Mouse (Mus musculus): ENCODE results near the gene Syne1. TPM values are rescaled to one million over a fixed set of nuclear protein-coding genes. Genes with fewer than 3 reads are reported as not detected.

Syne1 gene
- polyA plus RNA-seq, 1 experiment from 2014 or later: 17.5 TPM

DNA sequence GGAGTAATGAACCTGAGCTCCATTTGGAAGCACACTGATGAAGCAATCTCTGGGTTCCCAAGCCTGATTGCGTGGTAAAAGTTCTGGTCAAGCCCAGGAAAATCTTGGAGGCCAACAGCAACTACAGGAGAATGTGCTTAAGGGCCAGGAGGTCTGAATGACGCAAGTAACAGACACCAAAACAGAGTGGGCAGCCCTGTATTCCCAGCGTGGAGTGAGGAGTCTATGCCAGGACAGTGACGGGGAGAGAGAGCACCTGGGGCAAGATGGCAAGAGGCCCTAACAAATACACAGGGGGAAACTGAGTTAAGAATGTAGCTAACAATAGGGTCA is 411.4 kb downstream of the Syne1 start:
- Histone ChIP-seq H3K4me1 (no peaks in the 10 kb centered on the region), H3K27ac (no peak overlapping the region), H3K9ac (no peak overlapping the region), H3K9me3 (no peaks in the 10 kb centered on the region), H3K36me3 (replicated peaks) (no peaks in the 10 kb centered on the region; the same call in 1 of the 2 replicates), H3K27me3 (replicated peaks) (no peaks in the 10 kb centered on the region), H3K4me3 (no peak overlapping the region), H3K4me2 (no peak overlapping the region)
- WGBS: 85% methylated on average over 4 of the region's 4 CpGs
- no peak for ATAC-seq (replicated peaks)

DNA sequence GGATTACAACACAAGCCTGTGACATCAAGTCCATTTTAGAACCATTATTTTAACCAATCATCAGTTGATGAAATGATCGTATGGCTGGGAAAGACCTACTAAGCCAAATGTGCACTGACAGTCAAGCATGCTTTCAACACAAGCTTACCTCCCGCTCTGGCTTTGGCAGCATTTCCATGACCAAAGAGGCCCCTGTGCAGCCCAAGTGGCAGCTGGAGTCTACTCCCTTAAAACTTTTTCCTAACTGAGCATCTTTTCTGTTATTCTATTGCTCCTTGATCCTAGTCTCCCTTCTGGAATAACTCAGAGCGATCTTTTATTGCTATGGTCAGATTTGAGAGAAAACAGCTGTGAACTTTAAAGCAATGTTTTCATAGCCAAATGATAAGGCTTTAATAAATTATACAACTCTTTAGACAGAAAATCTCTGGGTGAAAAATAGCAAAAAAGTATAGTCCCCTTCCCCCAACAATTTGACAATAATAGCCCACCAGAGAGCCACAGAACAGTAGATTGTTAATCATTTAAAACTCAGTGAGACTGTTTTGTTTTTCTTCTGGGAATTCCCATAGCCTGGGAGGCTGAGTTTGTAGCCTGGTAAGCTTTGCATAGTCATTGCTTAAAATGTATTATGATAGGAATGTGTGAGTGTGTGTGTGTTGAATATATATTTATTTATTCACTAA is 411.9 kb downstream of the Syne1 start:
- Histone ChIP-seq H3K27ac (no peak overlapping the region), H3K4me1 (no peaks in the 10 kb centered on the region), H3K36me3 (replicated peaks) (no peaks in the 10 kb centered on the region; the same call in 1 of the 2 replicates), H3K9ac (no peak overlapping the region), H3K4me2 (no peak overlapping the region), H3K27me3 (replicated peaks) (no peaks in the 10 kb centered on the region), H3K9me3 (no peaks in the 10 kb centered on the region), H3K4me3 (no peak overlapping the region)
- WGBS: 92% methylated on average over 3 of the region's 3 CpGs
- ATAC-seq (replicated peaks): no peak

DNA sequence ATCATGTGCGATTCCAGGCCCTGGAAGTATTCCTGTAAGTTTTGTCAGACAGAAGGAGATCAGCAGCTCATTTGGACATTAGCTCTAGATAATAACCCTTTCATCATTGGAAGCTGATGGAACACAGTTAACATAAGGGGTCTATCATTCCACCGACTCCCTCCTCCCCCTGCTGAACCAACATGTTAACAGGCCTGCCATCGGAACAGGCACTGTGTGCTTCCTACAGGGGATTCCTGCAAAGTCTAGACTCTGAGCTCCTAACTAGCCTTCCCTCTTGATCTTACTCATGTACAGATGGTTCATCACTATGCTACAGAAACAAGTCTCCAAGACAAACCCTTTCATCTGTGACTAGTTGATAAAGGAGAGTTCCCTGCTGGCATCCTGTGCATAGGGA is 419.2 kb downstream of the Syne1 start:
- Histone ChIP-seq H3K36me3 (replicated peaks) (0 out of 2 replicates have a peak, but pooled peaks cover 2% of the 10 kb centered on the region), H3K9ac (no peak overlapping the region), H3K4me2 (no peak overlapping the region), H3K9me3 (0 out of 2 replicates have a peak, but pooled peaks cover 3% of the 10 kb centered on the region), H3K4me3 (no peak overlapping the region), H3K27ac (no peak overlapping the region), H3K27me3 (replicated peaks) (no peaks in the 10 kb centered on the region), H3K4me1 (no peaks in the 10 kb centered on the region)
- WGBS: 87% methylated on average over 3 of the region's 3 CpGs
- no peak for ATAC-seq (replicated peaks)

DNA sequence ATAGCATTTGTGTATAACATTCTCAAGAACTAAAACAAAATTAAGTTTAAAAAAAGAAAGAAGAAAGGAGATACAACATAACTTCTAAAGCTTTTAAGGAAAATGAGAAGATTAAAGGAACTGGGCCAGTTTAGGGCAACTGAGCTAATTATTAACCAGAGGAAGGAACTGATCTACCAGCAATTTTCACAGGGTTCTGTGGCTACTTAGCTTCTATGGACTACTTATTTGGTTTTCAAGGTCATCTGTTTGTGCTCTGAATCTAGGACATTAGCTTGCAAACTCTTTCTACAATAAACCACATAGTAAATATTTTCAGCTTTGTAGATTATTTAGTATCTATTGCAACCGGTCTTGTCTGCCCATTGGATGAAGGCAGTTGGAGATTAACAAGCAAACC is 420.8 kb downstream of the Syne1 start:
- H3K36me3 ChIP-seq (replicated peaks): peaks cover 10% of the 10 kb centered on the region
- 0 out of 2 replicates have a peak, but pooled peaks cover 3% of the 10 kb centered on the region for H3K9me3 ChIP-seq
- H3K9ac ChIP-seq: no peak overlapping the region
- 91% methylated on average over 1 of the region's 1 CpGs for WGBS
- H3K27me3 ChIP-seq (replicated peaks): no peaks in the 10 kb centered on the region
- no peak overlapping the region for H3K4me2 ChIP-seq
- no peak overlapping the region for H3K4me3 ChIP-seq
- no peak overlapping the region for H3K27ac ChIP-seq
- no peaks in the 10 kb centered on the region for H3K4me1 ChIP-seq
- no peak for ATAC-seq (replicated peaks)

DNA sequence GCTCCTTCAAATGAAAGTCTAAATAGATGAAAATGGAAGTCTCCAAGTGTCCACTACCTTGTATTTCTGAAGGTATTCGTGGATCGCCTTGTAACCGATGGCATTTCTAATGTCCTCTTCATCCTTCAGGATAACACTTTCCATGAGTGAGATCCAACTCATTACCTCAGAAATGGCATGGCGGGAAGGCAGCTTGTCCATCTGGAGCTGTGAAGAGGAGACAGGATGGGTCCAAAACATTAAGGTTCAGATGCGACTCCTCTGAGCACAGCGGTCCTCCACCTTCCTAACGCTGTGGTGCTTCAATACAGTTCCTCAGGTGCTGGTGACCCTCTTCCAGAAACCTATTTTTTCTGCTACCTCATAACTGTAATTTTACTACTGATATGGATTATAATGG is 426.5 kb downstream of the Syne1 start:
- no peak overlapping the region for H3K4me3 ChIP-seq
- 98% methylated on average over 7 of the region's 7 CpGs for WGBS
- peaks cover 30% of the 10 kb centered on the region for H3K36me3 ChIP-seq (replicated peaks)
- H3K27ac ChIP-seq: no peak overlapping the region
- no peaks in the 10 kb centered on the region for H3K27me3 ChIP-seq (replicated peaks)
- no peaks in the 10 kb centered on the region for H3K4me1 ChIP-seq
- no peak overlapping the region for H3K4me2 ChIP-seq
- no peaks in the 10 kb centered on the region for H3K9me3 ChIP-seq
- no peak overlapping the region for H3K9ac ChIP-seq
- ATAC-seq (replicated peaks): no peak

DNA sequence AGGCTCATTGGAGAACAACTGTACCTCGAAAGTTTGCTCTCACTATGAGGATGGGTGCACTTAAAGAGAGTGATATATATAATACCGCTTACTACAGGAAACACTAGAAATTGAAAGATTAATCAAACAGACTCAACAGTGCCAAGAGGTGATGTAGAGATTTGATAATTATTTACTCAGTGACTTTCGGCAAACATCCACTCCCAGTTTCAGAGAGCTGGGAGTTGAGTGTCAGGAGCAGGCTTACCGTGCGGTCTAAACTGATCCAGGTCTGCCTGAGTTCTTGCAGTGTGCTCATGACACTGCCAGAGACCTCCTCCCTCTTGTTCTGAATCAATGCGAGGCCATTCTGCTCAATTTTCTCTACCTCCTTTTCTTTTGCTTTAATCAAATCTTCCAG is 434.6 kb downstream of the Syne1 start:
- Histone ChIP-seq H3K4me2 (no peak overlapping the region), H3K27me3 (replicated peaks) (no peaks in the 10 kb centered on the region), H3K9me3 (no peaks in the 10 kb centered on the region), H3K36me3 (replicated peaks) (peaks cover 22% of the 10 kb centered on the region; the same call in 1 of the 2 replicates), H3K4me1 (no peaks in the 10 kb centered on the region), H3K27ac (no peak overlapping the region), H3K9ac (no peak overlapping the region), H3K4me3 (no peak overlapping the region)
- 90% methylated on average over 6 of the region's 6 CpGs for WGBS
- no peak for ATAC-seq (replicated peaks)

DNA sequence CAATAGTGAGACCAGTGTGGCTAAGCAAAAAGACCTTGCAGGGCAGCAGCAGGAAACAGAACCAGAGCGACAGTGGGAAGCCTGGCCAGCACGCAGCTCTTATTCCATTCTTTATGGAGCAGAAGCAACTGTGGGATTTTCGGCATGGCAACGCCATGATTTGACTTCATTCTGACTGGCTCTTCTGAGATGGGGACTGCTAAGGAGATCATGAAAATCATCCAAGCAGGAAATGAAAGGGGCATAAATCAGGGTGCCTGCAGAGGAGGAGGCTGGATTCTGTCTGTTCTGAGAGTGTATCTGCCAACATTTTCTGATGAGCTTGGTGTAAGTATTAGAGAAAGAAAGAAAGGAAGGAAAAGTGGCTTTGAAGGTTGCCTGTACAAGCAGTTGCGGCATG is 435.1 kb downstream of the Syne1 start:
- peaks cover 19% of the 10 kb centered on the region; the same call in 1 of the 2 replicates for H3K36me3 ChIP-seq (replicated peaks)
- 80% methylated on average over 5 of the region's 5 CpGs for WGBS

DNA sequence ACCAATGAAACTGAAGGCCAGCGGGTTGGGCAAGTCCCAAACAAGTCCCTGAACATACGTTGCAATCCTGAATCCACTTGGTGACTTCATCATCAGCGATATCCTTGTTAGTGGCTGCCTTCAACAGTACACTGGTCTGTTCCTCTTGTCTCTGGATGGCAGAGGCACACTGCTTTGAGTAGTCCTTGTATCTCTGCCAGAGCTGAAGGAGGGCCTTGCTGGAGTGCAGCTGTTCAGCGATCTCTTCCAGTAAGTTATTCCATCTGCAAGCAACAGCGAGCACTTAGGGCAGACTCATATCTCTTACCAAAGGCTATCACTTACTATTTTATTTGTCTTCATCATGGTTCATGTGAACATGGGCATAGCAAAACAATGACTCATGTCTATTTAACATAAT is 440.5 kb downstream of the Syne1 start:
- Histone ChIP-seq H3K9ac (no peak overlapping the region), H3K9me3 (no peaks in the 10 kb centered on the region), H3K27me3 (replicated peaks) (no peaks in the 10 kb centered on the region), H3K4me1 (no peaks in the 10 kb centered on the region), H3K4me3 (no peak overlapping the region), H3K36me3 (replicated peaks) (peaks cover 12% of the 10 kb centered on the region; the same call in 1 of the 2 replicates), H3K27ac (no peak overlapping the region), H3K4me2 (no peak overlapping the region)
- no peak for ATAC-seq (replicated peaks)
- WGBS: 92% methylated on average over 5 of the region's 5 CpGs

More for the DNA sequence above, 435.1 kb downstream of the Syne1 start:
- H3K4me3 ChIP-seq: no peak overlapping the region
- no peaks in the 10 kb centered on the region for H3K27me3 ChIP-seq (replicated peaks)
- H3K27ac ChIP-seq: no peak overlapping the region
- no peak overlapping the region for H3K9ac ChIP-seq
- no peak for ATAC-seq (replicated peaks)
- H3K4me1 ChIP-seq: no peaks in the 10 kb centered on the region
- H3K4me2 ChIP-seq: no peak overlapping the region
- no peaks in the 10 kb centered on the region for H3K9me3 ChIP-seq

DNA sequence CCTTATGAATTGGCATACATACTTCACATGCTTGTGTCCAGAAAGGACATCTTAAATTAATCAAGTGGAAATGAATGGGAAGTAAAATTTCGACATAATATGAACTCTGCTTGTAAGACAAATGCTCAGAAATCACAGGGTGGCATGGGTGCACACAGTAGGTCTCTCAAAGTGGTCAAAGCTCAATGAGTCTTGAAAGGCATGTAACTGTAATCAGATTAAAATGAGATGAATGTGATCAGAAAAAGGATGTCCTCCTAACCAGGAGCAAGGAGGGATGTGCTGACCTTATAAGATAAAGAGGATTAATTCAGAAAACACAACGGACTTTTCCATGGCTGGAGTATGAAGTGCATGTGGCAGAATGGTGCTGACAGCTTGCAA is 453.5 kb downstream of the Syne1 start:
- no peaks in the 10 kb centered on the region for H3K27me3 ChIP-seq (replicated peaks)
- H3K4me3 ChIP-seq: no peak overlapping the region
- no peaks in the 10 kb centered on the region for H3K9me3 ChIP-seq
- H3K9ac ChIP-seq: no peak overlapping the region
- 0 out of 2 replicates have a peak, but pooled peaks cover 8% of the 10 kb centered on the region for H3K36me3 ChIP-seq (replicated peaks)
- no peak for ATAC-seq (replicated peaks)
- H3K4me1 ChIP-seq: no peaks in the 10 kb centered on the region
- no peak overlapping the region for H3K4me2 ChIP-seq
- 63% methylated on average over 2 of the region's 2 CpGs for WGBS
- H3K27ac ChIP-seq: no peak overlapping the region

DNA sequence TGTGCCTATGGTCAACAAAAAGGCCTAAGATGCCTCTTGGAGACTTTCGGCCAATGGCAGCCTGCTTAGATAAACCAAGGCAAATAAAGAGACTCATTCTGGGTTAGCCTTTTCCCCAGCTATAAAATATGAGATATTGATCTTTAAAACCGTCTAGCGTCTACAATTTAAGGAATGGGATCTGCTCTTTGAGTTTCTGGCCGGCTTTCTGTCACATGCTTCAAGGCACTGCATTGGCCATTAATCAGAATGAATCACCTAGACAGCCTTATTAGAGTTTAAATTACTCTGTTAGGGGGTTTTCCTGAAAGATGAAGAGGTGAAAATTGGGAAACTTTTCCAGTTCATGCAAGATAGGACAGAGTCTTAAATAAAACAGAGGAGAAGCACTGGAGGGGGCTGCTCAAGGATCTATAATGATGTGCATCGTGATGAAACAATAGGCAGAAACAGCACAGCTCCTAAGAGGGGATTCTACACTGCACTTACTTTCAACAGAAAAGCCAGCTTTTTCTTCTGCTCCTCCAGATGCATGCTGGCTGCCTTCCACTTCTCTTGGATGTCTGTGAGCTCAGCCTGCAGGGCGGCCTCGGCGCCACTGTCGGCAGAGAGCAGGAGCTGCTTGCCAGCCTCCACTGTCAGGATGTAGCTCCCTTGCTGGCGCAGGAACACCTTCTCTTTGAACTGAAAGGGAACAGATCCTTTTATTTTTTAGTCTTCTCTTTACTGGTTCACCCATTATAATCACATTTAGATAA is 454.1 kb downstream of the Syne1 start:
- H3K9ac ChIP-seq: no peak overlapping the region
- no peaks in the 10 kb centered on the region for H3K4me1 ChIP-seq
- no peak overlapping the region for H3K4me2 ChIP-seq
- H3K9me3 ChIP-seq: no peaks in the 10 kb centered on the region
- no peak overlapping the region for H3K27ac ChIP-seq
- H3K27me3 ChIP-seq (replicated peaks): no peaks in the 10 kb centered on the region
- H3K36me3 ChIP-seq (replicated peaks): 0 out of 2 replicates have a peak, but pooled peaks cover 8% of the 10 kb centered on the region
- no peak overlapping the region for H3K4me3 ChIP-seq
- ATAC-seq (replicated peaks): no peak
- 82% methylated on average over 10 of the region's 10 CpGs for WGBS

DNA sequence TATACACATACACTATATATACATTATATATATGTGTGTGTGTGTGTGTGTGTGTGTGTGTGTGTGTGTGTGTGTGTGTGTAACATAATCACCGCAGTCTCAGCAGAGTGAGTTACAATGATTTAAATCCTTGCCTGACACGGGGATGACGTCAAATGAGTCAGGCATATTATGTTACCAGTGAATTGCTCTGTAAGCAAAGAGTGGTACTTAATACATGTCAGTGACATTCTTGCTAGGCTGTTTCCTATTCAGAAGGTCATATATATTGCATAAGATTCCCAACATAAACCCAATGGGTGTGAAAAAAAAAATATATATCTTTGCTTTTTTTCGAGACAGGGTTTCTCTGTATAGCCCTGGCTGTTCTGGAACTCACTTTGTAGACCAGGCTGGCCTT is 462.1 kb downstream of the Syne1 start:
- H3K4me3 ChIP-seq: no peak overlapping the region
- ATAC-seq (replicated peaks): no peak
- no peak overlapping the region for H3K9ac ChIP-seq
- H3K36me3 ChIP-seq (replicated peaks): no peaks in the 10 kb centered on the region
- no peaks in the 10 kb centered on the region for H3K4me1 ChIP-seq
- WGBS: 88% methylated on average over 4 of the region's 4 CpGs
- no peak overlapping the region for H3K27ac ChIP-seq
- H3K9me3 ChIP-seq: no peaks in the 10 kb centered on the region
- no peaks in the 10 kb centered on the region for H3K27me3 ChIP-seq (replicated peaks)
- H3K4me2 ChIP-seq: no peak overlapping the region

DNA sequence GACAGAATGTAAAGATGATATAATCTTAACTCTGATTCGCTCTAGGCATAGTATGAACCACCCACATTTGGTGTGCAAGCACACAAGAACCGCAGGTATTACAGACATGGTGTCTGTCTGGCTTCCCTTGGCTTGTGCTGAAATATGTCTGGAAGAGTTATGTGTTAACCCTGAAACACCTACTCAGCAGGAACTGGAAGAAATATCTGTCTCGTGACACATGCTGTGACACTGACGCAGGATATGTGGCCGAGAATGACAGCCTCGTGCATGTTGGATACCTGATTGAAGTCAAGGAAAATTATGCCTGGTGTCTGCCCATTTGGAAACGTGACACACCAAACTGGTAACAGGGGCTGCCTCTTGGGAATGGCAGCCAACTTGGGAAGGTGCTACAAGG is 463.9 kb downstream of the Syne1 start:
- Histone ChIP-seq H3K9ac (no peak overlapping the region), H3K27ac (no peak overlapping the region), H3K9me3 (no peaks in the 10 kb centered on the region), H3K4me2 (no peak overlapping the region), H3K4me1 (no peaks in the 10 kb centered on the region), H3K27me3 (replicated peaks) (no peaks in the 10 kb centered on the region), H3K36me3 (replicated peaks) (no peaks in the 10 kb centered on the region), H3K4me3 (no peak overlapping the region)
- no peak for ATAC-seq (replicated peaks)
- 86% methylated on average over 7 of the region's 7 CpGs for WGBS

DNA sequence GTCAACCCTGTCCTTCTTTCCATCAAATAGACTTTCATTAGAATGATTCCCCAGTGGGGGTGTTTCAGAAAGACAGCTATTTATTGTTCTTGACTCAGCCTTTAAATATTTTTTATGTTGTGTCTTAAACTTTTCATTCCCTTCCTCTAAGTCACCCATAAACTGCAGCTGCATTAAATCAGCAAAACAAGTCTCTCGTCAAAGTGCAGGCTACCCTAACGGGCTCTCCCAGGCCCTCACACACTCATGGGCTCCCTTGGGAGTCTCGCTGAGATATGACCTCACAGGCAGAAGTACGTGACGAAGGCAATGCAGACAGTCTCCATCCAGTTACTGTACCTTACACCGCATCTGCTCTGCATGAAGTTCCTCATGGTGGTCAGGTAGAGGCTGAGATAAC is 465.0 kb downstream of the Syne1 start:
- Histone ChIP-seq H3K9me3 (no peaks in the 10 kb centered on the region), H3K27ac (no peak overlapping the region), H3K4me2 (no peak overlapping the region), H3K36me3 (replicated peaks) (no peaks in the 10 kb centered on the region), H3K4me1 (no peaks in the 10 kb centered on the region), H3K27me3 (replicated peaks) (no peaks in the 10 kb centered on the region), H3K4me3 (no peak overlapping the region), H3K9ac (no peak overlapping the region)
- no peak for ATAC-seq (replicated peaks)
- WGBS: 89% methylated on average over 6 of the region's 6 CpGs

All from midbrain, embryonic 15.5 days (tissue).